Comparison of ENCODE assay signal across 20 mouse cellular contexts in genomic region chr5:20930430-20930829, GRCm38 (mm10). TPM values are rescaled to one million over a fixed set of nuclear protein-coding genes. Genes with fewer than 3 reads are reported as not detected.
A peak's percentile ranks its signal among the peaks of the same experiment; 100 is the strongest.
DNase-seq lines count a peak whose midpoint lies in the region; ATAC-seq and TF ChIP-seq lines count a peak whose summit lies in the region.
"Had no signal": no experiment of that assay in that cellular context is flagged by ENCODE, and none has a peak within 500 bp of the region (broad histone marks: within the 10 kb centered on the region; RNA-seq: fewer than 3 reads in every experiment).

No protein-coding gene starts in this region.

- no peaks in the 10 kb centered on the region for H3K27me3 ChIP-seq in heart, embryonic 11.5 days (ENCODE audit: control insufficient read depth, insufficient read depth, low read length)
- no peaks in the 10 kb centered on the region for H3K27me3 ChIP-seq in liver, embryonic 12.5 days (replicated peaks)
- no peaks in the 10 kb centered on the region for H3K27me3 ChIP-seq in liver, postnatal 0 days (ENCODE audit: insufficient read depth, low read length)
- no peaks in the 10 kb centered on the region for H3K27me3 ChIP-seq in liver, embryonic 15.5 days
- no peaks in the 10 kb centered on the region for H3K27me3 ChIP-seq in stomach, postnatal 0 days (ENCODE audit: control insufficient read depth, insufficient read depth, low read length)
- H3K27me3 ChIP-seq: forebrain, embryonic 15.5 days; hindbrain, embryonic 15.5 days; midbrain, embryonic 13.5 days; neural tube, embryonic 15.5 days had no signal

- no peak overlapping the region for H3K4me3 ChIP-seq in heart, embryonic 11.5 days (ENCODE audit: low read depth, low read length)
- H3K4me3 ChIP-seq in liver, embryonic 12.5 days: no peak overlapping the region
- H3K4me3 ChIP-seq in liver, postnatal 0 days (ENCODE audit: low read depth, low read length): no peak overlapping the region
- H3K4me3 ChIP-seq in liver, embryonic 15.5 days (replicated peaks): no peak overlapping the region
- H3K4me3 ChIP-seq in stomach, postnatal 0 days (ENCODE audit: low read depth, low read length): no peak overlapping the region
- H3K4me3 ChIP-seq in layer of hippocampus, adult 2 months: no peak overlapping the region
- H3K4me3 ChIP-seq: embryonic facial prominence, embryonic 10.5 days; erythroblast, embryonic 14.5 days; forebrain, embryonic 15.5 days; hindbrain, embryonic 15.5 days; midbrain, embryonic 13.5 days; neural tube, embryonic 15.5 days had no signal

- H3K9me3 ChIP-seq in heart, embryonic 11.5 days (replicated peaks; ENCODE audit: control insufficient read depth, low read length): no peaks in the 10 kb centered on the region
- H3K9me3 ChIP-seq in liver, embryonic 12.5 days (replicated peaks): no peaks in the 10 kb centered on the region
- no peaks in the 10 kb centered on the region for H3K9me3 ChIP-seq in liver, postnatal 0 days (ENCODE audit: low read length)
- no peaks in the 10 kb centered on the region for H3K9me3 ChIP-seq in liver, embryonic 15.5 days (replicated peaks)
- H3K9me3 ChIP-seq in stomach, postnatal 0 days (ENCODE audit: control insufficient read depth, low read length): no peaks in the 10 kb centered on the region
- H3K9me3 ChIP-seq: embryonic facial prominence, embryonic 10.5 days; forebrain, embryonic 15.5 days; hindbrain, embryonic 15.5 days; midbrain, embryonic 13.5 days; neural tube, embryonic 15.5 days had no signal

- no peak overlapping the region for H3K9ac ChIP-seq in heart, embryonic 11.5 days (ENCODE audit: low read depth, low read length)
- no peak overlapping the region for H3K9ac ChIP-seq in liver, embryonic 12.5 days
- no peak overlapping the region for H3K9ac ChIP-seq in liver, postnatal 0 days (replicated peaks)
- H3K9ac ChIP-seq in liver, embryonic 15.5 days: no peak overlapping the region
- no peak overlapping the region for H3K9ac ChIP-seq in stomach, postnatal 0 days (ENCODE audit: low read length)
- H3K9ac ChIP-seq: forebrain, embryonic 15.5 days; hindbrain, embryonic 15.5 days; midbrain, embryonic 13.5 days; neural tube, embryonic 15.5 days had no signal

- no peak for TF ChIP-seq CTCF in liver, postnatal 0 days (IDR thresholded peaks at IDR 0.05; ENCODE audit: low read depth)
- no peak for TF ChIP-seq CTCF in stomach, postnatal 0 days (IDR thresholded peaks at IDR 0.05; ENCODE audit: low read depth)
- TF ChIP-seq CTCF in layer of hippocampus, adult 2 months (conservative IDR thresholded peaks at IDR 0.05): no peak

- no peaks in the 10 kb centered on the region for H3K36me3 ChIP-seq in heart, embryonic 11.5 days (ENCODE audit: control insufficient read depth, insufficient read depth, low read length)
- H3K36me3 ChIP-seq in liver, embryonic 12.5 days: peaks cover 2% of the 10 kb centered on the region; the same call in 1 of the 2 replicates
- H3K36me3 ChIP-seq in liver, postnatal 0 days (replicated peaks; ENCODE audit: insufficient read depth, low read length): 0 out of 2 replicates have a peak, but pooled peaks cover 5% of the 10 kb centered on the region
- H3K36me3 ChIP-seq in liver, embryonic 15.5 days (replicated peaks): no peaks in the 10 kb centered on the region
- no peaks in the 10 kb centered on the region for H3K36me3 ChIP-seq in stomach, postnatal 0 days (ENCODE audit: control insufficient read depth, insufficient read depth, low read length)
- H3K36me3 ChIP-seq: forebrain, embryonic 15.5 days; hindbrain, embryonic 15.5 days; midbrain, embryonic 13.5 days; neural tube, embryonic 15.5 days had no signal

- no peak for TF ChIP-seq EP300 in liver, postnatal 0 days (IDR thresholded peaks at IDR 0.05; ENCODE audit: low read depth)
- TF ChIP-seq EP300 in stomach, postnatal 0 days (optimal IDR thresholded peaks at IDR 0.05): no peak

- H3K27ac ChIP-seq in heart, embryonic 11.5 days (ENCODE audit: low read depth, low read length): 0 out of 2 replicates have a peak overlapping the region, but pooled peaks have one; percentile 54
- H3K27ac ChIP-seq in liver, embryonic 12.5 days: peak overlapping the region; percentile 46; the same call in 1 of the 2 replicates
- H3K27ac ChIP-seq in liver, postnatal 0 days (ENCODE audit: low read depth): no peak overlapping the region
- peak overlapping the region; percentile 48; the same call in 1 of the 2 replicates for H3K27ac ChIP-seq in liver, embryonic 15.5 days (replicated peaks)
- peak overlapping the region; percentile 26 for H3K27ac ChIP-seq in stomach, postnatal 0 days (replicated peaks)
- no peak overlapping the region; the same call in 1 of the 2 replicates for H3K27ac ChIP-seq in layer of hippocampus, adult 2 months
- H3K27ac ChIP-seq: embryonic facial prominence, embryonic 10.5 days; forebrain, embryonic 15.5 days; hindbrain, embryonic 15.5 days; midbrain, embryonic 13.5 days; neural tube, embryonic 15.5 days had no signal

- ATAC-seq in heart, embryonic 11.5 days (replicated peaks; ENCODE audit: insufficient number of reproducible peaks, low FRiP score, low TSS enrichment): no peak
- ATAC-seq in liver, embryonic 12.5 days: peak; percentile 53
- ATAC-seq in liver, postnatal 0 days: no peak
- peak; percentile 61 for ATAC-seq in liver, embryonic 15.5 days (ENCODE audit: insufficient read depth)
- no peak for ATAC-seq in stomach, postnatal 0 days (ENCODE audit: low FRiP score, low TSS enrichment)
- ATAC-seq: forebrain, embryonic 15.5 days; intestine, postnatal 0 days; midbrain, embryonic 13.5 days had no signal

- H3K4me1 ChIP-seq in heart, embryonic 11.5 days (ENCODE audit: control insufficient read depth, insufficient read depth, low read length): peaks cover 22% of the 10 kb centered on the region
- H3K4me1 ChIP-seq in liver, embryonic 12.5 days: peaks cover 56% of the 10 kb centered on the region
- H3K4me1 ChIP-seq in liver, postnatal 0 days (ENCODE audit: insufficient read depth): peaks cover 33% of the 10 kb centered on the region
- H3K4me1 ChIP-seq in liver, embryonic 15.5 days (replicated peaks): peaks cover 41% of the 10 kb centered on the region
- no peaks in the 10 kb centered on the region for H3K4me1 ChIP-seq in stomach, postnatal 0 days (replicated peaks; ENCODE audit: control insufficient read depth, insufficient read depth)
- H3K4me1 ChIP-seq: midbrain, embryonic 13.5 days had no signal

- no peak overlapping the region for H3K4me2 ChIP-seq in heart, embryonic 11.5 days
- H3K4me2 ChIP-seq in liver, embryonic 12.5 days: peak overlapping the region; percentile 40; the same call in 1 of the 2 replicates
- H3K4me2 ChIP-seq in liver, postnatal 0 days (ENCODE audit: low read depth, low read length): no peak overlapping the region
- H3K4me2 ChIP-seq in liver, embryonic 15.5 days: no peak overlapping the region
- no peak overlapping the region for H3K4me2 ChIP-seq in stomach, postnatal 0 days (replicated peaks; ENCODE audit: low read depth)
- H3K4me2 ChIP-seq: forebrain, embryonic 15.5 days; hindbrain, embryonic 15.5 days; midbrain, embryonic 13.5 days; neural tube, embryonic 15.5 days had no signal

- DNase-seq in heart, adult 18-20 months: no peak
- no peak for DNase-seq in liver, postnatal 0 days
- no peak for DNase-seq in stomach, postnatal 0 days (ENCODE audit: low spot score)
- no peak for DNase-seq in lung, postnatal 14 days
- no peak for DNase-seq in layer of hippocampus, adult 2 months (ENCODE audit: low spot score in 2 of 2)
- DNase-seq: cerebellum, postnatal 14 days; left cerebral cortex, postnatal 4 days; lung, adult 18-20 months; lung, postnatal 4 days; thymus, adult 2 months had no signal

RNA-seq across cellular contexts. Expression of gene Rsbn1l, which starts 25.8 kb away (rescaled TPM):
- polyA plus RNA-seq in heart, embryonic 11.5 days (2014; fragmentation: Nextera tagmentation; extraction: Ambion mirVana): 5.9 and 8.4 TPM in 2 replicates
- total RNA-seq in heart, adult 18-20 months (2021): 10 to 100 TPM; 11.3 to 13.3 TPM
- polyA plus RNA-seq in liver, embryonic 12.5 days (2016; fragmentation: Nextera tagmentation; extraction: Ambion mirVana): 6.4 and 6.6 TPM in 2 replicates
- polyA plus RNA-seq in liver, postnatal 0 days (2015; fragmentation: Nextera tagmentation; extraction: Ambion mirVana): 3.7 and 5.5 TPM in 2 replicates
- 3.7 TPM in 2 replicates for polyA plus RNA-seq in liver, embryonic 15.5 days (2015; fragmentation: Nextera tagmentation; extraction: Ambion mirVana)
- 3.4 and 3.7 TPM in 2 replicates for polyA plus RNA-seq in stomach, postnatal 0 days (2015; fragmentation: Nextera tagmentation; extraction: Ambion mirVana)
- 10 to 100 TPM; 19.2 to 21.7 TPM for total RNA-seq in layer of hippocampus, adult 2 months (2021)

RNA-seq across cellular contexts. Expression of gene Tmem60, which starts 48.4 kb away (rescaled TPM):
- 46.7 and 51.8 TPM in 2 replicates for polyA plus RNA-seq in heart, embryonic 11.5 days (2014; fragmentation: Nextera tagmentation; extraction: Ambion mirVana)
- 10 to 100 TPM; 23.1 to 25.6 TPM for total RNA-seq in heart, adult 18-20 months (2021)
- 38.2 and 42.6 TPM in 2 replicates for polyA plus RNA-seq in liver, embryonic 12.5 days (2016; fragmentation: Nextera tagmentation; extraction: Ambion mirVana)
- polyA plus RNA-seq in liver, postnatal 0 days (2015; fragmentation: Nextera tagmentation; extraction: Ambion mirVana): 49.7 and 55.5 TPM in 2 replicates
- 31.6 and 36.3 TPM in 2 replicates for polyA plus RNA-seq in liver, embryonic 15.5 days (2015; fragmentation: Nextera tagmentation; extraction: Ambion mirVana)
- 43.7 and 44.6 TPM in 2 replicates for polyA plus RNA-seq in stomach, postnatal 0 days (2015; fragmentation: Nextera tagmentation; extraction: Ambion mirVana)
- 10 to 100 TPM; 19.7 to 21.8 TPM for total RNA-seq in layer of hippocampus, adult 2 months (2021)

RNA-seq across cellular contexts. Expression of gene Phtf2, which starts 48.5 kb away (rescaled TPM):
- 38.9 and 50.4 TPM in 2 replicates for polyA plus RNA-seq in heart, embryonic 11.5 days (2014; fragmentation: Nextera tagmentation; extraction: Ambion mirVana)
- 10 to 100 TPM; 62.5 to 66.6 TPM for total RNA-seq in heart, adult 18-20 months (2021)
- 11.6 and 11.9 TPM in 2 replicates for polyA plus RNA-seq in liver, embryonic 12.5 days (2016; fragmentation: Nextera tagmentation; extraction: Ambion mirVana)
- polyA plus RNA-seq in liver, postnatal 0 days (2015; fragmentation: Nextera tagmentation; extraction: Ambion mirVana): 2.8 and 3.2 TPM in 2 replicates
- polyA plus RNA-seq in liver, embryonic 15.5 days (2015; fragmentation: Nextera tagmentation; extraction: Ambion mirVana): 4.9 and 5.2 TPM in 2 replicates
- polyA plus RNA-seq in stomach, postnatal 0 days (2015; fragmentation: Nextera tagmentation; extraction: Ambion mirVana): 5.1 and 5.3 TPM in 2 replicates
- 10 to 100 TPM; 12.1 to 13.6 TPM for total RNA-seq in layer of hippocampus, adult 2 months (2021)

Comparison
In these comparisons a context has a peak if more than half of its experiments do, and no peak if none do; other contexts are left out.
1. ATAC-seq: peak in liver, embryonic 12.5 days (single experiment) and liver, embryonic 15.5 days (single experiment); none in heart, embryonic 11.5 days (single experiment), liver, postnatal 0 days (single experiment) and stomach, postnatal 0 days (single experiment).
2. H3K27ac ChIP-seq: peak in heart, embryonic 11.5 days (single experiment), liver, embryonic 12.5 days (single experiment), liver, embryonic 15.5 days (single experiment) and stomach, postnatal 0 days (single experiment); none in liver, postnatal 0 days (single experiment) and layer of hippocampus, adult 2 months (single experiment).